Mouse (Mus musculus): ENCODE results near the gene Hils1. TPM values are rescaled to one million over a fixed set of nuclear protein-coding genes. Genes with fewer than 3 reads are reported as not detected.

The Hils1 gene
- total and polyA plus RNA-seq, 3 experiments, result not detected

GRCm38 (mm10) chr11:94941776-94942175, 25.6 kb upstream of the Hils1 start:
- DNase-seq (ENCODE audit: low read depth, low spot score), result no peak
- H3K27me3 ChIP-seq (ENCODE audit: control insufficient read depth in 1 of 2, insufficient read depth in 2 of 2, low read length in 2 of 2), result 0 out of 4 replicates have a peak, but pooled peaks cover 0 to 1% of the 10 kb centered on the region in 2 experiments
- peak overlapping the region; percentile 54 to 78; a peak in 3 of 4 replicates for H3K4me3 ChIP-seq (ENCODE audit: control insufficient read depth in 1 of 2, insufficient read depth in 1 of 2, low read depth in 2 of 2, low read length in 2 of 2)
- H3K4me1 ChIP-seq (ENCODE audit: control insufficient read depth in 1 of 2, insufficient read depth in 2 of 2, low read length in 2 of 2), result peaks cover 0 to 11% of the 10 kb centered on the region in 2 experiments; a peak in 3 of 4 replicates
- no peak overlapping the region for H3K27ac ChIP-seq (ENCODE audit: control insufficient read depth, low read depth, low read length)
- TF ChIP-seq MYC (IDR thresholded peaks at IDR 0.05; ENCODE audit: low read depth, low read length) (no peak), ELF1 (IDR thresholded peaks at IDR 0.05; ENCODE audit: low read depth, low read length) (no peak), BHLHE40 (IDR thresholded peaks at IDR 0.05; ENCODE audit: borderline replicate concordance, low read depth, low read length) (no peak), MAZ (IDR thresholded peaks at IDR 0.05; ENCODE audit: low read depth, low read length) (no peak), TCF12 (IDR thresholded peaks at IDR 0.05; ENCODE audit: low read depth, low read length) (no peak), RCOR1 (IDR thresholded peaks at IDR 0.05; ENCODE audit: low read depth, low read length) (no peak), MXI1 (IDR thresholded peaks at IDR 0.05; ENCODE audit: low read depth, low read length) (no peak), MAX (IDR thresholded peaks at IDR 0.05; ENCODE audit: low read length) (no peak), ZMIZ1 (IDR thresholded peaks at IDR 0.05; ENCODE audit: low read depth, low read length) (no peak)
- no peaks in the 10 kb centered on the region for H3K36me3 ChIP-seq (ENCODE audit: control insufficient read depth in 1 of 2, insufficient read depth in 2 of 2, low read length in 2 of 2)
- H3K9ac ChIP-seq (ENCODE audit: control insufficient read depth, low read depth, low read length, poor library complexity, severe bottlenecking), result no peak overlapping the region
- no peaks in the 10 kb centered on the region for H3K79me2 ChIP-seq (ENCODE audit: control insufficient read depth, insufficient read depth, low read length, poor library complexity)
- H3K9me3 ChIP-seq (replicated peaks; ENCODE audit: insufficient read depth, low read length), result no peaks in the 10 kb centered on the region

- Histone ChIP-seq H3K27ac (ENCODE audit: control insufficient read depth, low read depth, low read length) (no peak overlapping the region), H3K4me3 (ENCODE audit: control insufficient read depth in 1 of 2, insufficient read depth in 1 of 2, low read depth in 2 of 2, low read length in 2 of 2) (no peak overlapping the region), H3K36me3 (ENCODE audit: control insufficient read depth in 1 of 2, insufficient read depth in 2 of 2, low read length in 2 of 2) (no peaks in the 10 kb centered on the region), H3K4me1 (ENCODE audit: control insufficient read depth in 1 of 2, insufficient read depth in 2 of 2, low read length in 2 of 2) (peaks cover 0 to 11% of the 10 kb centered on the region in 2 experiments; a peak in 3 of 4 replicates), H3K9ac (ENCODE audit: control insufficient read depth, low read depth, low read length, poor library complexity, severe bottlenecking) (no peak overlapping the region), H3K9me3 (replicated peaks; ENCODE audit: insufficient read depth, low read length) (no peaks in the 10 kb centered on the region), H3K27me3 (ENCODE audit: control insufficient read depth in 1 of 2, insufficient read depth in 2 of 2, low read length in 2 of 2) (0 out of 4 replicates have a peak, but pooled peaks cover 0 to 1% of the 10 kb centered on the region in 2 experiments), H3K79me2 (ENCODE audit: control insufficient read depth, insufficient read depth, low read length, poor library complexity) (no peaks in the 10 kb centered on the region)
- TF ChIP-seq BHLHE40 (IDR thresholded peaks at IDR 0.05; ENCODE audit: borderline replicate concordance, low read depth, low read length) (no peak), SMC3 (IDR thresholded peaks at IDR 0.05; ENCODE audit: low read depth, low read length) (peak; percentile 61), CTCF (IDR thresholded peaks at IDR 0.05 in 2 of 3, conservative IDR thresholded peaks at IDR 0.05 in 1 of 3; ENCODE audit: control insufficient read depth in 1 of 3, insufficient read depth in 1 of 3, low read depth in 2 of 3, low read length in 3 of 3, poor library complexity in 1 of 3, severe bottlenecking in 1 of 3) (peak; percentile 60 to 78 (median 77))
- DNase-seq (ENCODE audit: low read depth, low spot score), result peak; percentile 83
Observed at GRCm38 (mm10) chr11:94942282-94943023, 24.9 kb upstream of the Hils1 start.

- H3K79me2 ChIP-seq (ENCODE audit: control insufficient read depth, insufficient read depth, low read length, poor library complexity), result no peaks in the 10 kb centered on the region
- no peaks in the 10 kb centered on the region for H3K9me3 ChIP-seq (replicated peaks; ENCODE audit: insufficient read depth, low read length)
- no peak for DNase-seq (ENCODE audit: low read depth, low spot score)
- no peak for TF ChIP-seq EP300 (IDR thresholded peaks at IDR 0.05; ENCODE audit: low read depth in 1 of 2, low read length in 2 of 2)
- peaks cover 0 to 8% of the 10 kb centered on the region in 2 experiments; a peak in 2 of 4 replicates for H3K4me1 ChIP-seq (ENCODE audit: control insufficient read depth in 1 of 2, insufficient read depth in 2 of 2, low read length in 2 of 2)
- no peaks in the 10 kb centered on the region for H3K36me3 ChIP-seq (ENCODE audit: control insufficient read depth in 1 of 2, insufficient read depth in 2 of 2, low read length in 2 of 2)
- no peak overlapping the region for H3K4me3 ChIP-seq (ENCODE audit: control insufficient read depth in 1 of 2, insufficient read depth in 1 of 2, low read depth in 2 of 2, low read length in 2 of 2)
- no peak overlapping the region for H3K9ac ChIP-seq (ENCODE audit: control insufficient read depth, low read depth, low read length, poor library complexity, severe bottlenecking)
- 0 out of 4 replicates have a peak, but pooled peaks cover 0 to 1% of the 10 kb centered on the region in 2 experiments for H3K27me3 ChIP-seq (ENCODE audit: control insufficient read depth in 1 of 2, insufficient read depth in 2 of 2, low read length in 2 of 2)
- H3K27ac ChIP-seq (ENCODE audit: control insufficient read depth, low read depth, low read length), result no peak overlapping the region
Observed at GRCm38 (mm10) chr11:94943054-94943453, 24.3 kb upstream of the Hils1 start.
